Mouse (Mus musculus): ENCODE data around the gene Hpn. TPM values are rescaled to one million over a fixed set of nuclear protein-coding genes. Genes with fewer than 3 reads are reported as not detected.

Hpn gene
- polyA plus RNA-seq, 1 experiment from 2014 or later, result 38.3 TPM

DNA sequence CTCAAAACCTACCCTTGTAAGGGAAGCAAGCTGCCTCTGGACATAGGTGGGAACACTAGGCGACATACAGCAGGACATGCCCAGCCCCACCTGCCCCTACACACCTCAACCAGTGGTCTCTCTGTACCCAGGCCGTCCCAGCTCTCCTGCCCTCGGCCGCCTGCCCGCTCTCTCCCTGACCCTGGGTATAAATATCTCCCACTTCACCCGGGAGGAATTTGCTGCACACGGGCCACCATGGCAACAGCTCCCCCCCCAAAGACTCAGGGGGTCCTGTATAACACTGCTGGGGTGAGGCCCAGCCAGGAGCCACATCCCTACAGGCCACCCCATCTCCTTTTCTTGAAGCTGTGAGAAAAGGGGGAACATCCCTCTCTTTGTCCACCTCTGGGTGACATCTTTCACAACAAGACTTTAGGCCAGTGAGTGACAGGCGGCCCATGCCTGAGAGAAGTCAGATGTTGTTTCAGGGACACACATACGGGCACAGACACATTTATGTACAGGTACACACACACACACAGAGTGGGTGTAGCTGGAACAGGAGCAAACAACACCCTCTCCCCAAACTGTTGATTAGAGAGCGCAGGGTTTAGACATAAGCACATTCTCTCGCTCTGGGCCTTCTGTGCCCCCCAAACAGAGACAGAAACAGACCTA, 60.3 kb downstream of the Hpn start:
- H3K4me2 ChIP-seq, result peak overlapping the region; percentile 41
- no peaks in the 10 kb centered on the region for H3K36me3 ChIP-seq (ENCODE audit: control insufficient read depth, insufficient read depth, low read length)
- 0 out of 2 replicates have a peak overlapping the region, but pooled peaks have one; percentile 14 for H3K9ac ChIP-seq (ENCODE audit: low read depth, low read length)
- H3K4me3 ChIP-seq (ENCODE audit: low read depth, low read length), result no peak overlapping the region
- whole genome bisulfite sequencing, result 55% methylated on average over 11 of the region's 11 CpGs
- no peaks in the 10 kb centered on the region for H3K9me3 ChIP-seq (ENCODE audit: control insufficient read depth, low read length)
- H3K27me3 ChIP-seq (replicated peaks; ENCODE audit: control insufficient read depth, insufficient read depth, low read length), result peaks cover 48% of the 10 kb centered on the region
- ATAC-seq (replicated peaks; ENCODE audit: low FRiP score) (no peak), DNase-seq (ENCODE audit: low spot score) (no peak)
- H3K4me1 ChIP-seq (replicated peaks; ENCODE audit: control insufficient read depth, insufficient read depth, low read length), result peaks cover 14% of the 10 kb centered on the region
- H3K27ac ChIP-seq (ENCODE audit: low read depth, low read length), result peak overlapping the region; percentile 30

DNA sequence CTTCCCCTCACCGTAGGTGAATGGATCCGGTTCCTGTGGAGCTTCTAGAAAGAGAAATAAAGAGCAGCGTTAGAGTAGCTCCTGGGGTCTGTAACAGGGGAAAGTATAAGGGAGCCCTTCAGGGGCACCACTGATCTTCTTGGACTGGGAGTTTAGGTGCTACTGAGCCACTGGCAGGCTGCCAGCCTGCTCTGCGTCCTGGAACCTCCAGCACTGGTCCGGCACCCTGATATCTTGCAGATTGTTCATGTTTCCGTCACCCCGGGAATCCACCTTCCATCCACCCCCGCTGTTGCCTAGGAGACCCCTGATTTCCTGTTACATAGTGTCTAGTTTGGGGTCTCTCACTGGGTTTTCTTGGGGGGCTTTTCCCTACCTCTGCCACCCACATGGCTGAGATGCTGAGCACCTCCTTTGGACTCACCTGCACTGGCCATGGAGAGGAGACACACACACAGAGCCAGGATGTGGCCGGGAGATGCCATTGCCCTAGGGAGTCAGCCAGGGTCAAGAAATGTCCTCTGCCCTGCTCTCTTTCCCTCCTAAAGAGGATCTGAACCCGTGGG, 61.1 kb downstream of the Hpn start:
- Histone ChIP-seq H3K27me3 (replicated peaks; ENCODE audit: control insufficient read depth, insufficient read depth, low read length) (peaks cover 56% of the 10 kb centered on the region), H3K27ac (ENCODE audit: low read depth, low read length) (no peak overlapping the region), H3K4me3 (ENCODE audit: low read depth, low read length) (no peak overlapping the region), H3K9ac (ENCODE audit: low read depth, low read length) (no peak overlapping the region), H3K36me3 (ENCODE audit: control insufficient read depth, insufficient read depth, low read length) (no peaks in the 10 kb centered on the region), H3K4me1 (replicated peaks; ENCODE audit: control insufficient read depth, insufficient read depth, low read length) (peaks cover 14% of the 10 kb centered on the region), H3K9me3 (ENCODE audit: control insufficient read depth, low read length) (no peaks in the 10 kb centered on the region), H3K4me2 (no peak overlapping the region)
- ATAC-seq (replicated peaks; ENCODE audit: low FRiP score) (no peak), DNase-seq (ENCODE audit: low spot score) (no peak)
- 41% methylated on average over 10 of the region's 10 CpGs for WGBS

DNA sequence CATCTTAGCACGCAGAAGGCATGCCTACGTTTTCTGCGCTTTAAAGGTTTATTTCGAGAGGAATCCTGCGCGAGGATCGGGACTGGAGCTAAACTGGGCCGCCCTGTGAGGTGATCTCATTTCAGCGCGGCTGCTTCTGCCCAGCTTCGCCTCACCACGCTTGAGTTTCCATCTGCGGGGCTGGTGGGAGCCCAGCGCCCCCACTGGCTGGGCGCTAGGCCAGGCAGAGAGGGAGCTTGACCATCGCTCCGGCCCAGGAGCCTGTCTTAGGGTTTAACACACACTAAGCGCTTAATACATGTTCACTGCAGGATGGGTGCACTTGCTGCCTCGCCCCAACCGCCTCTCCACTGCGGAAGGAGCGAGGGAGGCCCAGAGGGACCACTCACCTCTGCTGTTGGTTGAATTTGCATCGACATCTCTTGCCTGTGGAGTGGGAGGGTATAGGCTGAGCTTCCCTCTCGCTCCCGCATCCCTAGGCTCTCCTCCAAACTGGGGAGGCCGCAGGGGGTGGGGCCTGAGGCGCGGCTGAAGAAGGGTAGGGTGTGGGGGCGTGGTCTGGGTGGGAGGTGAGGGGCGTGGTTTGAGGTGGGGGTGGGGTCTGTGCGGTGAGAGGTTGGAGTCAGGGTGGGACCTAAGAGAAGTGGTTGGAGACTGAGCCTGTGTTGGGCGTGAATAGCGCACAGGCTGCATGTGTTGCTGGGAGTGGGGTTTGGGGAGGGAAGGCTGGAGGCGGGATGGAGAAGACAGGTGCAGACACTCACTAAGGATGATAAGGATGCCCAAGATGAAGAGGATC, 62.3 kb downstream of the Hpn start:
- Histone ChIP-seq H3K27me3 (replicated peaks; ENCODE audit: control insufficient read depth, insufficient read depth, low read length) (peaks cover 56% of the 10 kb centered on the region), H3K4me1 (replicated peaks; ENCODE audit: control insufficient read depth, insufficient read depth, low read length) (peaks cover 14% of the 10 kb centered on the region), H3K27ac (ENCODE audit: low read depth, low read length) (no peak overlapping the region), H3K9me3 (ENCODE audit: control insufficient read depth, low read length) (no peaks in the 10 kb centered on the region), H3K36me3 (ENCODE audit: control insufficient read depth, insufficient read depth, low read length) (no peaks in the 10 kb centered on the region), H3K4me3 (ENCODE audit: low read depth, low read length) (peak overlapping the region; percentile 3; the same call in 1 of the 2 replicates), H3K4me2 (peak overlapping the region; percentile 37), H3K9ac (ENCODE audit: low read depth, low read length) (no peak overlapping the region)
- DNase-seq (ENCODE audit: low spot score), result no peak
- 3% methylated on average over 34 of the region's 34 CpGs for WGBS
- peak; percentile 37; the same call in 1 of the 2 replicates for ATAC-seq (replicated peaks; ENCODE audit: low FRiP score)

DNA sequence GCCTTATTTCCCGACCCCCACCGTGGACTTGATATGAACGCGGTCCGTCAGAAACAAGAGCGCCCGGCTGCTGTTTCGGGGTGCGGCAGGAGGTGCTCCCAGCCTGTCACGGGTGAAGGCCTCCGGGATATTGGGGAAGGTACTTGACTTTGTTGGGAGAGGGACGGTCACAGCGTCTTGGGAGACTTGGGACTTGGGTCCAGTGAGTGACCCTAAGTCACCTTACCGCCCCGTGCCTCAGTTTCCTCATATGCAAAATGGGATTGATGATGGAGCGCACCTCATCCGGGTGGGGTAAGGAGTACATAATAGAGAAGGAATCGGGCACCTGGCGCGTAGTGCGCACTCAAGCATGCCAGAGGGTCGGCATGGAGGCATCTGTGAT, 62.8 kb downstream of the Hpn start:
- DNase-seq (ENCODE audit: low spot score) (no peak), ATAC-seq (replicated peaks; ENCODE audit: low FRiP score) (no peak)
- Histone ChIP-seq H3K36me3 (ENCODE audit: control insufficient read depth, insufficient read depth, low read length) (no peaks in the 10 kb centered on the region), H3K4me2 (peak overlapping the region; percentile 37), H3K27ac (ENCODE audit: low read depth, low read length) (no peak overlapping the region), H3K9me3 (ENCODE audit: control insufficient read depth, low read length) (no peaks in the 10 kb centered on the region), H3K9ac (ENCODE audit: low read depth, low read length) (no peak overlapping the region), H3K27me3 (replicated peaks; ENCODE audit: control insufficient read depth, insufficient read depth, low read length) (peaks cover 56% of the 10 kb centered on the region), H3K4me3 (ENCODE audit: low read depth, low read length) (0 out of 2 replicates have a peak overlapping the region, but pooled peaks have one; percentile 3), H3K4me1 (replicated peaks; ENCODE audit: control insufficient read depth, insufficient read depth, low read length) (peaks cover 12% of the 10 kb centered on the region)
- 4% methylated on average over 22 of the region's 22 CpGs for WGBS

DNA sequence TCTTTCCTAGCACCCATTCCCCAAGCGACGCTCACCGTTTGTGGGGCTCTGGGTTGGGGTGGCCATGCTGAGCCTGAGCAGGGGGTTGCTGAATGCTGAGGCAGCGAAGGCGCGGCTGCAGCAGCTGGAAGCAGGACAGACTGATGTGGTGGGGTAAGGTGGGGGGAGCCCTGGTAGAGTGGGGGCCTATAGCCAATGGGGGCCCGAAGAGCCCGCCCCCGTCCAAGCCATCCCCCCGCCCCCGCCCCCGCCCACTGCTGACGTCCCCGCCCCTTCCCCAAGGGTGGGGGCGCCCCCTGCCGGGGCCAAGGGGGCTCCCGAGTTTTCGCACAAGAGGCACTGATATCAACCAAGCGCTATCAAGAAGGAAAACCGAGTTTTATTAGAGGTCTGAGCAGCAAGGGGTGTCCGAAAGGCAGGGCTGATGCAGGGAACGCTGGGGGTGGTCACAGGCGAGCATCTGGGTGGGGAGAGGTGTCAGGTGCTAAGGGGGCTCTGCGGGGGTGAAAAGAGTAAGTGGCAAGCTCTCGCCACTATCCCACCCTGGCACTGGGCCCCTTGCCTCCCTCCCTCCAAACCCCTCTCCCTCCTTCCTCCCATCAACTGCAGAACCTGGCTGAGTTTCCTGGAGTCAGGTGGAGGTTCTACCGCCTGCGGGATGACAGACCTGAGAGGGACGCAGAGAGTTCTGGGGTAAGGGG, 63.6 kb downstream of the Hpn start, which contains the start of gene Fxyd7:
Gene Fxyd7 (minus strand): TSS at position 147 of the 701 bp plus-strand sequence.
- Histone ChIP-seq H3K27me3 (replicated peaks; ENCODE audit: control insufficient read depth, insufficient read depth, low read length) (peaks cover 58% of the 10 kb centered on the region), H3K36me3 (ENCODE audit: control insufficient read depth, insufficient read depth, low read length) (no peaks in the 10 kb centered on the region), H3K4me3 (ENCODE audit: low read depth, low read length) (no peak within 1 kb of the TSS), H3K4me1 (replicated peaks; ENCODE audit: control insufficient read depth, insufficient read depth, low read length) (peaks cover 11% of the 10 kb centered on the region), H3K27ac (ENCODE audit: low read depth, low read length) (no peak within 1 kb of the TSS), H3K9ac (ENCODE audit: low read depth, low read length) (no peak within 1 kb of the TSS), H3K9me3 (ENCODE audit: control insufficient read depth, low read length) (no peaks in the 10 kb centered on the region), H3K4me2 (peak within 1 kb of the TSS; percentile 37)
- ATAC-seq (replicated peaks; ENCODE audit: low FRiP score), result no peak
- 5% methylated on average over 26 of the region's 28 CpGs for WGBS
- no peak for DNase-seq (ENCODE audit: low spot score)

DNA sequence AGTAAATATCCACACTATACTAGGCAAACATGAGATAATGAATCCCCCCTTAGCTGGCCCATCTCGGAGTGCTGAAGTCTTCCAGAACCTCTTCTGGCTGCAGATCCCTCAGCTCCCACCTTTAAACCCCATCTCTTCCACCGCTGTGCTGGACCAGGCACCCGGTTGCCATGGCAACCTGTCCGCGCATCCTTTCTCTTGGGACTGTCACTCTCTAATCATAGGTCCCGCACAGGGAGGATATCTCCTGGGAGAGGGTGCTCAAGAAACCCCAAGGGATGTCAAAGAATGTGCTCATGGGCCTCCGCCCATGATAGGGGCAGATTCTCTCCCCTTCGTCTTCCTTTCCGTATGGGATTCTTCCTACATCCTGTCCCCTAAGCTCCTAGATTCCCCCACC, 64.2 kb downstream of the Hpn start:
- 4% methylated on average over 9 of the region's 9 CpGs for WGBS
- DNase-seq (ENCODE audit: low spot score), result no peak

DNA sequence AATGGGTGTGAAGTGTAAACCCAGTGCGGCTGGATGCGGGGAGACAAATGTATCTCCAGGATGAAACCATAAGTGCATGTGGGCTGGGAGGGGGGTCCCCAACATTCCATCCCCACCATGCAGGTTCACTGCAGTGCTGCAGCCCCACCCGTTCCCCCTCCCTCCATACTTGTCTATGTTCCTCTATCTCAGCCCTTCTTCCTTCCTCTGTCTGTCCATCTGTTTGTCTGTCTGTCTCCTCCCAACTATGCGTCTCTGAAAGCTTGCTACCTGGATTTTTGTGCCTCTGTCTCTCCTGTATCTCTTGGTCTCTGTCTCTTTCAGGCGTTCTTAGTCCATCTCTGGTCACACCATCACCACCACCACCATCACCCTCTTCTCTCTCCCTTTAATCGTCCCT, 64.6 kb downstream of the Hpn start:
- no peak for ATAC-seq (replicated peaks; ENCODE audit: low FRiP score)

More for the DNA sequence above, 64.2 kb downstream of the Hpn start:
- no peak overlapping the region for H3K9ac ChIP-seq (ENCODE audit: low read depth, low read length)
- H3K4me2 ChIP-seq, result peak overlapping the region; percentile 22
- no peak for ATAC-seq (replicated peaks; ENCODE audit: low FRiP score)
- no peaks in the 10 kb centered on the region for H3K36me3 ChIP-seq (ENCODE audit: control insufficient read depth, insufficient read depth, low read length)
- H3K4me1 ChIP-seq (replicated peaks; ENCODE audit: control insufficient read depth, insufficient read depth, low read length), result peaks cover 11% of the 10 kb centered on the region
- H3K27ac ChIP-seq (ENCODE audit: low read depth, low read length), result no peak overlapping the region
- no peaks in the 10 kb centered on the region for H3K9me3 ChIP-seq (ENCODE audit: control insufficient read depth, low read length)
- H3K27me3 ChIP-seq (replicated peaks; ENCODE audit: control insufficient read depth, insufficient read depth, low read length), result peaks cover 58% of the 10 kb centered on the region
- no peak overlapping the region for H3K4me3 ChIP-seq (ENCODE audit: low read depth, low read length)

DNA sequence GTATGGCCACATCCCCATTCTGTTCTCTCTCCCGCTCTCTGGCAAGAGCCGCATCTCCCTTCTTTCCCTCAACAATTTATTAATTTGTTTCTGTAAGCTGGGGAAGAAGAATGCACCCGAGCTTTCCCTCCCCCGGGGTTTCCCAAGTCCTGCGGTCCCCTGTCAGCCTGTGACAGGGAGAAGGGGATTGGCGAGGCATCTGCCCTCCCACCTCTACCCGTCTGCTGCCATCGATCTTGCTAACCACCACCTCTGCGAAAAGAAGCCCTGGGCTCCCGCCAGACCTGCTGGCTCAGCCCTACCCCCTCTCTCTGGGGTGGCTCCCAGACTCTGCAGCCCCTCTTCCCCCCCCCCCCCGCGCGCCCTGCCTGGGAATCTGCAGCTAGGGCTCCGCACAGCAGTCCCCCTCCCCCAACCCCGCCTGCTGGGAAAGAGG, 65.2 kb downstream of the Hpn start:
- Histone ChIP-seq H3K4me1 (replicated peaks; ENCODE audit: control insufficient read depth, insufficient read depth, low read length) (peaks cover 11% of the 10 kb centered on the region), H3K9ac (ENCODE audit: low read depth, low read length) (no peak overlapping the region), H3K4me3 (ENCODE audit: low read depth, low read length) (no peak overlapping the region), H3K36me3 (ENCODE audit: control insufficient read depth, insufficient read depth, low read length) (no peaks in the 10 kb centered on the region), H3K9me3 (ENCODE audit: control insufficient read depth, low read length) (no peaks in the 10 kb centered on the region), H3K27ac (ENCODE audit: low read depth, low read length) (no peak overlapping the region), H3K27me3 (replicated peaks; ENCODE audit: control insufficient read depth, insufficient read depth, low read length) (peaks cover 63% of the 10 kb centered on the region), H3K4me2 (peak overlapping the region; percentile 23)
- WGBS, result 4% methylated on average over 12 of the region's 15 CpGs
- no peak for ATAC-seq (replicated peaks; ENCODE audit: low FRiP score)
- DNase-seq (ENCODE audit: low spot score), result no peak

More for the DNA sequence above, 64.6 kb downstream of the Hpn start:
- H3K27me3 ChIP-seq (replicated peaks; ENCODE audit: control insufficient read depth, insufficient read depth, low read length), result peaks cover 58% of the 10 kb centered on the region
- no peak overlapping the region for H3K9ac ChIP-seq (ENCODE audit: low read depth, low read length)
- no peak overlapping the region for H3K4me3 ChIP-seq (ENCODE audit: low read depth, low read length)
- WGBS, result 8% methylated on average over 6 of the region's 6 CpGs
- peak overlapping the region; percentile 23; the same call in 1 of the 2 replicates for H3K4me2 ChIP-seq
- peaks cover 11% of the 10 kb centered on the region for H3K4me1 ChIP-seq (replicated peaks; ENCODE audit: control insufficient read depth, insufficient read depth, low read length)
- H3K36me3 ChIP-seq (ENCODE audit: control insufficient read depth, insufficient read depth, low read length), result no peaks in the 10 kb centered on the region
- H3K27ac ChIP-seq (ENCODE audit: low read depth, low read length), result no peak overlapping the region
- no peaks in the 10 kb centered on the region for H3K9me3 ChIP-seq (ENCODE audit: control insufficient read depth, low read length)
- DNase-seq (ENCODE audit: low spot score), result no peak
